Mouse (Mus musculus) brain, embryonic 14.5 days (tissue): ENCODE measurements around the gene Ltb4r1.

Experiments
- CTCF ChIP-seq: fragments of 200-500 bp; IDR thresholded peaks from 2 replicates; pipeline ENCODE4 v1.5.1; 2012; ENCODE audit warnings: inconsistent platforms, mild to moderate bottlenecking, moderate library complexity, borderline replicate concordance; ENCODE audit not compliant: insufficient read depth, insufficient read length; ENCODE audit errors: extremely low read depth
- POLR2A ChIP-seq: fragments of 200-500 bp; IDR thresholded peaks from 2 replicates; pipeline ENCODE4 v1.6.1; 2012; ENCODE audit warnings: mild to moderate bottlenecking, inconsistent platforms, borderline replicate concordance; ENCODE audit not compliant: poor library complexity, insufficient read depth, insufficient read length, severe bottlenecking; ENCODE audit errors: extremely low read depth

GRCm38 (mm10) chr14:55782361-55782960, 16.7 kb downstream of the Ltb4r1 start:
- TF ChIP-seq CTCF (no peak), POLR2A (no peak)
